19 mouse cellular contexts compared by ENCODE assay signal in the genomic region with DNA sequence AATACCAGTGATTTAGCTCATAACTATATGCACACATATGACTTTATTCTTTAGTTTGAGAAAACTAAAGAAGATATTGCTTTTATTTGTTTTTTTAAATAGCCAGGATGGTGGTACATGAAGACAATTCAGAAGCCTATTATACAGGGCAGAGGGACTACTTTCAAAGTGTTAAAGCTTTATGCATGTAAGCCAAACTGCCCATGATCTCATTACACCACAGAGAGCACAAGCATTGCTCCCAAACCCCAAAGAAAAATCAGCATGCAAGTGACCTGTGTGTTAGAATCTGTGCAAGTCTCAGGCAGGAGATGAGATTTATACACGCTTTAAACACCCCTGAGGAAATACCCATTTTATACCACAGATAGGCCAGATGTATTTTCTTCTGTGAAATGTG.
DNase-seq lines count a peak whose midpoint lies in the region; ATAC-seq lines count a peak whose summit lies in the region.
"Had no signal": no experiment of that assay in that cellular context is flagged by ENCODE, and none has a peak within 500 bp of the region (broad histone marks: within the 10 kb centered on the region; RNA-seq: fewer than 3 reads in every experiment).

No protein-coding gene starts in this region.

- no peak overlapping the region for H3K4me2 ChIP-seq in forebrain, embryonic 13.5 days
- no peak overlapping the region for H3K4me2 ChIP-seq in forebrain, embryonic 12.5 days
- H3K4me2 ChIP-seq in hindbrain, embryonic 12.5 days (replicated peaks) = no peak overlapping the region
- H3K4me2 ChIP-seq in hindbrain, embryonic 11.5 days (replicated peaks; ENCODE audit: low read depth, low read length) = no peak overlapping the region
- H3K4me2 ChIP-seq in neural tube, embryonic 13.5 days = no peak overlapping the region
- H3K4me2 ChIP-seq: hindbrain, embryonic 15.5 days had no signal

- H3K4me3 ChIP-seq in forebrain, embryonic 13.5 days = no peak overlapping the region
- no peak overlapping the region for H3K4me3 ChIP-seq in forebrain, embryonic 12.5 days (replicated peaks)
- H3K4me3 ChIP-seq in hindbrain, embryonic 12.5 days = no peak overlapping the region
- H3K4me3 ChIP-seq in hindbrain, embryonic 11.5 days (ENCODE audit: low read depth, low read length) = no peak overlapping the region
- H3K4me3 ChIP-seq in neural tube, embryonic 13.5 days = no peak overlapping the region
- H3K4me3 ChIP-seq: heart, embryonic 10.5 days; hindbrain, embryonic 15.5 days had no signal

- H3K9ac ChIP-seq in forebrain, embryonic 13.5 days = no peak overlapping the region
- no peak overlapping the region for H3K9ac ChIP-seq in forebrain, embryonic 12.5 days
- H3K9ac ChIP-seq in hindbrain, embryonic 12.5 days = no peak overlapping the region
- H3K9ac ChIP-seq in hindbrain, embryonic 11.5 days (ENCODE audit: low read depth, low read length) = no peak overlapping the region
- H3K9ac ChIP-seq in neural tube, embryonic 13.5 days = no peak overlapping the region
- H3K9ac ChIP-seq: hindbrain, embryonic 15.5 days had no signal

- ATAC-seq in forebrain, embryonic 13.5 days = peak; percentile 39
- no peak for ATAC-seq in forebrain, embryonic 12.5 days (ENCODE audit: low FRiP score)
- ATAC-seq in hindbrain, embryonic 12.5 days (ENCODE audit: low FRiP score) = no peak
- no peak for ATAC-seq in hindbrain, embryonic 11.5 days (ENCODE audit: low FRiP score)
- ATAC-seq in neural tube, embryonic 13.5 days (ENCODE audit: low read depth) = peak; percentile 55
- ATAC-seq: CD4-positive, CD25-positive, alpha-beta regulatory T cell, adult 4 months had no signal

- H3K9me3 ChIP-seq in forebrain, embryonic 13.5 days (replicated peaks) = peaks cover 6% of the 10 kb centered on the region; the same call in 1 of the 2 replicates
- no peaks in the 10 kb centered on the region for H3K9me3 ChIP-seq in forebrain, embryonic 12.5 days
- H3K9me3 ChIP-seq in hindbrain, embryonic 12.5 days (replicated peaks) = no peaks in the 10 kb centered on the region
- H3K9me3 ChIP-seq in hindbrain, embryonic 11.5 days (ENCODE audit: control insufficient read depth, low read length) = no peaks in the 10 kb centered on the region
- H3K9me3 ChIP-seq in neural tube, embryonic 13.5 days = no peaks in the 10 kb centered on the region; the same call in 1 of the 2 replicates
- H3K9me3 ChIP-seq: G1E; heart, embryonic 10.5 days; hindbrain, embryonic 15.5 days had no signal

- no peak for DNase-seq in hindbrain, embryonic 11.5 days (ENCODE audit: low spot score)
- DNase-seq in neural tube, embryonic 10.5 days (ENCODE audit: extremely low spot score, low spot score) = no peak
- DNase-seq in layer of hippocampus, adult 8-10 months (ENCODE audit: low spot score in 2 of 2) = no peak
- DNase-seq: adrenal gland, postnatal 14 days; B cell, adult 2 months; cerebellum, adult 18-20 months; cerebellum, adult 9-11 months; cerebellum, postnatal 36 days; gastrocnemius, postnatal 36 days; heart, adult 18-20 months; heart, postnatal 10 days had no signal

- peak overlapping the region; percentile 53 for H3K27ac ChIP-seq in forebrain, embryonic 13.5 days
- no peak overlapping the region for H3K27ac ChIP-seq in forebrain, embryonic 12.5 days
- peak overlapping the region; percentile 52; the same call in 1 of the 2 replicates for H3K27ac ChIP-seq in hindbrain, embryonic 12.5 days
- H3K27ac ChIP-seq in hindbrain, embryonic 11.5 days (ENCODE audit: low read depth, low read length) = no peak overlapping the region
- peak overlapping the region; percentile 79 for H3K27ac ChIP-seq in neural tube, embryonic 13.5 days (replicated peaks)
- H3K27ac ChIP-seq: heart, embryonic 10.5 days; hindbrain, embryonic 15.5 days had no signal

- H3K4me1 ChIP-seq in forebrain, embryonic 13.5 days = peaks cover 8% of the 10 kb centered on the region
- no peaks in the 10 kb centered on the region for H3K4me1 ChIP-seq in forebrain, embryonic 12.5 days
- H3K4me1 ChIP-seq in hindbrain, embryonic 12.5 days = no peaks in the 10 kb centered on the region
- no peaks in the 10 kb centered on the region for H3K4me1 ChIP-seq in hindbrain, embryonic 11.5 days (replicated peaks; ENCODE audit: control insufficient read depth, insufficient read depth, low read length)
- H3K4me1 ChIP-seq in neural tube, embryonic 13.5 days (replicated peaks) = peaks cover 4% of the 10 kb centered on the region
- H3K4me1 ChIP-seq: heart, embryonic 10.5 days; hindbrain, embryonic 15.5 days had no signal

- no peaks in the 10 kb centered on the region for H3K36me3 ChIP-seq in forebrain, embryonic 13.5 days (ENCODE audit: poor library complexity, severe bottlenecking)
- H3K36me3 ChIP-seq in forebrain, embryonic 12.5 days (replicated peaks) = no peaks in the 10 kb centered on the region
- H3K36me3 ChIP-seq in hindbrain, embryonic 12.5 days = no peaks in the 10 kb centered on the region
- H3K36me3 ChIP-seq in hindbrain, embryonic 11.5 days (ENCODE audit: control insufficient read depth, insufficient read depth, low read length) = no peaks in the 10 kb centered on the region
- H3K36me3 ChIP-seq in neural tube, embryonic 13.5 days = no peaks in the 10 kb centered on the region
- H3K36me3 ChIP-seq: G1E; heart, embryonic 10.5 days; hindbrain, embryonic 15.5 days had no signal

- 72% methylated on average over 1 of the region's 1 CpGs for WGBS in forebrain, embryonic 13.5 days
- WGBS in forebrain, embryonic 12.5 days = 87% methylated on average over 1 of the region's 1 CpGs
- WGBS in hindbrain, embryonic 12.5 days = 62% methylated on average over 1 of the region's 1 CpGs
- 86% methylated on average over 1 of the region's 1 CpGs for WGBS in hindbrain, embryonic 11.5 days
- WGBS in neural tube, embryonic 13.5 days = 40% methylated on average over 1 of the region's 1 CpGs

- no peaks in the 10 kb centered on the region for H3K27me3 ChIP-seq in forebrain, embryonic 13.5 days
- H3K27me3 ChIP-seq in forebrain, embryonic 12.5 days = no peaks in the 10 kb centered on the region
- H3K27me3 ChIP-seq in hindbrain, embryonic 12.5 days = no peaks in the 10 kb centered on the region
- no peaks in the 10 kb centered on the region for H3K27me3 ChIP-seq in hindbrain, embryonic 11.5 days (ENCODE audit: control insufficient read depth, insufficient read depth, low read length)
- H3K27me3 ChIP-seq in neural tube, embryonic 13.5 days = no peaks in the 10 kb centered on the region
- H3K27me3 ChIP-seq: hindbrain, embryonic 15.5 days had no signal

Comparison
In these comparisons a context has a peak if more than half of its experiments do, and no peak if none do; other contexts are left out.
1. ATAC-seq: peak in forebrain, embryonic 13.5 days (single experiment) and neural tube, embryonic 13.5 days (single experiment); none in forebrain, embryonic 12.5 days (single experiment), hindbrain, embryonic 12.5 days (single experiment) and hindbrain, embryonic 11.5 days (single experiment).
2. H3K27ac ChIP-seq: peak in forebrain, embryonic 13.5 days (single experiment), hindbrain, embryonic 12.5 days (single experiment) and neural tube, embryonic 13.5 days (single experiment); none in forebrain, embryonic 12.5 days (single experiment) and hindbrain, embryonic 11.5 days (single experiment).